Mouse (Mus musculus): ENCODE measurements around the gene Mss51. TPM values are rescaled to one million over a fixed set of nuclear protein-coding genes. Genes with fewer than 3 reads are reported as not detected.

The Mss51 gene
- total and polyA plus RNA-seq, 3 experiments = 0.26 to 0.48 (median 0.31) TPM

DNA sequence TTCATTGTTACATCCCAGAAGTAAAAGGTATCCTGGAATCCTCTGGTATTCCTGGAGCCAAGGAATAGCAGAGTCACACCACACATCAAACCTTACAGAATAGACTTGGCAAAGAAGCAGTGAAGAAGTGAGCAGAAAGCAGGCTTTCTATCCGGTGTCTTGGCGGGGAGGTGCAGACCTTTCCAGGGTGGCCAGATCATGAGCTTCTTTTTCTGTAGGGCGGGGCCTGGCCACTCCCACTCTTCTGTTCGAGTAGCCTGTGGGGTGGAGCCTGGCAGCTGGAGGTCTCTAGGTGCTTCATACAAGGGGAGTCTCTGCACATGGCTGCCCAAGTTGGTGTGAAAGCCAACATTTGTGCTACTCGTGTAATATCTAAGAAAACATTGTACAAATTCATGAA lies 15.5 kb downstream of the Mss51 start:
- Histone ChIP-seq H3K27ac (no peak overlapping the region), H3K9ac (ENCODE audit: low read depth, low read length) (no peak overlapping the region), H3K36me3 (ENCODE audit: control insufficient read depth, insufficient read depth, low read length) (peaks cover 15% of the 10 kb centered on the region), H3K4me3 (no peak overlapping the region), H3K79me2 (replicated peaks; ENCODE audit: control insufficient read depth, insufficient read depth, low read length) (0 out of 2 replicates have a peak, but pooled peaks cover 1% of the 10 kb centered on the region), H3K4me1 (ENCODE audit: control insufficient read depth, insufficient read depth, low read length) (peaks cover 9% of the 10 kb centered on the region), H3K27me3 (ENCODE audit: control insufficient read depth, insufficient read depth, low read length) (no peaks in the 10 kb centered on the region)
- WGBS = 37% methylated on average over 5 of the region's 5 CpGs
- peak in 1 of 2 experiments; percentile 9 for DNase-seq
- TF ChIP-seq EP300 (IDR thresholded peaks at IDR 0.05; ENCODE audit: insufficient read depth, low read depth, low read length) = no peak
- no peak for TF ChIP-seq POLR2A (IDR thresholded peaks at IDR 0.05; ENCODE audit: insufficient read depth, low read depth, low read length)
- TF ChIP-seq CTCF (IDR thresholded peaks at IDR 0.05) = no peak
- intact Hi-C loops (cut with DNase I) = loop anchor here (5.0 kb wide), 1 partner anchor 66 kb away; the partner anchor contains the start of gene Ppp3cb

- H3K4me3 ChIP-seq = peak overlapping the region; percentile 81
- H3K9ac ChIP-seq (ENCODE audit: low read depth, low read length) = peak overlapping the region; percentile 87; the same call in 1 of the 2 replicates
- TF ChIP-seq CTCF (IDR thresholded peaks at IDR 0.05) = no peak
- no peak for TF ChIP-seq POLR2A (IDR thresholded peaks at IDR 0.05; ENCODE audit: insufficient read depth, low read depth, low read length)
- TF ChIP-seq EP300 (IDR thresholded peaks at IDR 0.05; ENCODE audit: insufficient read depth, low read depth, low read length) = no peak
- 0 out of 2 replicates have a peak, but pooled peaks cover 1% of the 10 kb centered on the region for H3K79me2 ChIP-seq (replicated peaks; ENCODE audit: control insufficient read depth, insufficient read depth, low read length)
- peaks cover 22% of the 10 kb centered on the region for H3K36me3 ChIP-seq (ENCODE audit: control insufficient read depth, insufficient read depth, low read length)
- 94% methylated on average over 1 of the region's 1 CpGs for WGBS
- intact Hi-C loops (cut with DNase I) = loop anchor here (5.0 kb wide), 1 partner anchor 67 kb away; the partner anchor contains the start of gene Ppp3cb
- H3K27ac ChIP-seq = peak overlapping the region; percentile 91
- H3K27me3 ChIP-seq (ENCODE audit: control insufficient read depth, insufficient read depth, low read length) = no peaks in the 10 kb centered on the region
- no peak for DNase-seq
- H3K4me1 ChIP-seq (ENCODE audit: control insufficient read depth, insufficient read depth, low read length) = peaks cover 15% of the 10 kb centered on the region
These were observed 16.5 kb downstream of the Mss51 start for GRCm38 (mm10) chr14:20480195-20480579.

DNA sequence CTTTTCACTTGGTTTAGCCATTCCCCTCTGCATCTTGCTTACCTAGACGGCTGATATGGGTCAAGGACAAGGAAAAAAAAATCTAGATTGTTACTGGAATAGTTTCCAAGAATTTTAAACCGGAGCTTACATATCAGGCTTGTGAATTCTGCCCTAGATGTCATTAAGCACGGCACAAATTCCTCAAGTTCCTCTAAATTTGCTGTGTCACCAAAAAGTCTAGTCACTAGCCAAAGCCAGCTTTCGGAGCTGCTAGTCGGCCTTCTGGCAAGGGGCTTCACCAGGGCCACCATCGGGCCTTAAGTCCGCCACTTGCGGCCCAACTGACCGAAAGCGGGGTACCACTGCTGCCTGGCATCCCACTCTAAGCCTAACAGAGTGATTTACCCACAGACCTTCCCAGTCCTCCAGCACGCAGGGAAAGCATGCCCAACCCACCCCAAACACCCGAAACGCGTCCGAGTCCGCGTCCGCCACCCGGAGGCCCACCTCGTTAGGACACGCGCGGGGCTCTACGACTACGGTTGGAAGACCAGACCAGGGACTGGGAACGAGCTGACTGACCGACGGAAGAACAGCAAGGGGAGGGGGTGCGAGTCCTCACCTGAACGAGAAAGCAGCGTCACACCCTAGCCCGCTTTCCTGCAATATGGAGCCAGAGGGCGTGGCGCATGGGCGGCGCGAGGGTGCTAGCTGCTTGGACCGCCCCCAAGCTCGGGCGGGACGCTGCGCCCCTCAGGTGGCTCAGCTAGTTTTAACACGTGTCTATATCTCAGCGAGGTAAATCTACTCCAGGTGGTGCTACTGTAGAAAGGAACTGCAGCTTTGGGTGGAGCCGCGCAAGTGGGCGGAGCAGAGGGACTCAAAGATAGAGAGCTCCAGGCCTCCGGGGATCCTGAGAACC lies 17.2 kb downstream of the Mss51 start, which contains the start of gene Anxa7:
Anxa7 (minus strand) TSS at position 843 of the 904 bp plus-strand sequence.
- Histone ChIP-seq H3K4me1 (ENCODE audit: control insufficient read depth, insufficient read depth, low read length) (peaks cover 15% of the 10 kb centered on the region), H3K27ac (peak within 1 kb of the TSS; percentile 91), H3K9ac (ENCODE audit: low read depth, low read length) (peak within 1 kb of the TSS; percentile 87), H3K79me2 (replicated peaks; ENCODE audit: control insufficient read depth, insufficient read depth, low read length) (0 out of 2 replicates have a peak, but pooled peaks cover 1% of the 10 kb centered on the region), H3K36me3 (ENCODE audit: control insufficient read depth, insufficient read depth, low read length) (peaks cover 22% of the 10 kb centered on the region), H3K27me3 (ENCODE audit: control insufficient read depth, insufficient read depth, low read length) (no peaks in the 10 kb centered on the region), H3K4me3 (peak within 1 kb of the TSS; percentile 81)
- under 1% methylated on average over 48 of the region's 48 CpGs for WGBS
- TF ChIP-seq POLR2A (IDR thresholded peaks at IDR 0.05; ENCODE audit: insufficient read depth, low read depth, low read length) = peak; percentile 87
- no peak for TF ChIP-seq EP300 (IDR thresholded peaks at IDR 0.05; ENCODE audit: insufficient read depth, low read depth, low read length)
- TF ChIP-seq CTCF (IDR thresholded peaks at IDR 0.05) = peak; percentile 16
- peak; percentile 86 to 88 for DNase-seq
- intact Hi-C loops (cut with DNase I) = loop anchor here (2.0 to 5.0 kb wide), 3 partner anchors 23 to 87 kb away; partner anchors contain the start of genes Mrps16 and Ppp3cb

GRCm38 (mm10) chr14:20478801-20479200 lies 17.9 kb downstream of the Mss51 start:
- peak overlapping the region; percentile 91 for H3K27ac ChIP-seq
- H3K4me1 ChIP-seq (ENCODE audit: control insufficient read depth, insufficient read depth, low read length) = peaks cover 15% of the 10 kb centered on the region
- H3K9ac ChIP-seq (ENCODE audit: low read depth, low read length) = peak overlapping the region; percentile 87
- 0% methylated on average over 7 of the region's 7 CpGs for WGBS
- H3K36me3 ChIP-seq (ENCODE audit: control insufficient read depth, insufficient read depth, low read length) = peaks cover 22% of the 10 kb centered on the region
- peak; percentile 65 to 82 for DNase-seq
- peak; percentile 7; the same call in 1 of the 2 replicates for TF ChIP-seq CTCF (IDR thresholded peaks at IDR 0.05)
- TF ChIP-seq EP300 (IDR thresholded peaks at IDR 0.05; ENCODE audit: insufficient read depth, low read depth, low read length) = peak; percentile 68; the same call in 1 of the 2 replicates
- TF ChIP-seq POLR2A (IDR thresholded peaks at IDR 0.05; ENCODE audit: insufficient read depth, low read depth, low read length) = peak; percentile 66; the same call in 1 of the 2 replicates
- H3K27me3 ChIP-seq (ENCODE audit: control insufficient read depth, insufficient read depth, low read length) = no peaks in the 10 kb centered on the region
- H3K79me2 ChIP-seq (replicated peaks; ENCODE audit: control insufficient read depth, insufficient read depth, low read length) = 0 out of 2 replicates have a peak, but pooled peaks cover 1% of the 10 kb centered on the region
- intact Hi-C loops (cut with DNase I) = loop anchor here (2.0 to 5.0 kb wide), 2 partner anchors 24 to 86 kb away; partner anchors contain the start of gene Mrps16
- peak overlapping the region; percentile 81 for H3K4me3 ChIP-seq

- Histone ChIP-seq H3K27ac (peak overlapping the region; percentile 91), H3K4me3 (peak overlapping the region; percentile 81), H3K27me3 (ENCODE audit: control insufficient read depth, insufficient read depth, low read length) (no peaks in the 10 kb centered on the region), H3K36me3 (ENCODE audit: control insufficient read depth, insufficient read depth, low read length) (peaks cover 22% of the 10 kb centered on the region), H3K9ac (ENCODE audit: low read depth, low read length) (0 out of 2 replicates have a peak overlapping the region, but pooled peaks have one; percentile 18), H3K79me2 (replicated peaks; ENCODE audit: control insufficient read depth, insufficient read depth, low read length) (0 out of 2 replicates have a peak, but pooled peaks cover 1% of the 10 kb centered on the region), H3K4me1 (ENCODE audit: control insufficient read depth, insufficient read depth, low read length) (peaks cover 15% of the 10 kb centered on the region)
- no peak for DNase-seq
- TF ChIP-seq POLR2A (IDR thresholded peaks at IDR 0.05; ENCODE audit: insufficient read depth, low read depth, low read length) (no peak), EP300 (IDR thresholded peaks at IDR 0.05; ENCODE audit: insufficient read depth, low read depth, low read length) (no peak), CTCF (IDR thresholded peaks at IDR 0.05) (no peak)
- intact Hi-C loops (cut with DNase I) = loop anchor here (2.0 to 5.0 kb wide), 2 partner anchors 24 to 86 kb away; partner anchors contain the start of gene Mrps16
- 34% methylated on average over 3 of the region's 3 CpGs for WGBS
These were observed 18.3 kb downstream of the Mss51 start for GRCm38 (mm10) chr14:20478385-20478784.
